Mouse (Mus musculus) midbrain, postnatal 0 days (tissue): ENCODE data around the gene Pex11b. TPM values are rescaled to one million over a fixed set of nuclear protein-coding genes. Genes with fewer than 3 reads are reported as not detected.
"Not testable (repeated sequence)": the region's sequence is repeated elsewhere in the genome, so short reads cannot be mapped to it uniquely, and the experiment has no call there.

Experiments
- ATAC-seq: fragments of 200-750 bp; cut with Nextera tagmentation; 2 replicates; pipeline ENCODE4 v1.8.0; 2017; ENCODE audit warnings: moderate number of reproducible peaks, mild to moderate bottlenecking, moderate TSS enrichment, moderate library complexity; ENCODE audit not compliant: low FRiP score
- DNase-seq: peaks from one replicate; pipeline ENCODE4 v3.0.0-alpha.2; 2015; ENCODE audit warnings: low spot score
- H3K27ac ChIP-seq: fragments of 300-500 bp; sonication (generic); 2 replicates; pipeline ENCODE4 v1.5.1; 2014; ENCODE audit warnings: low read depth, mild to moderate bottlenecking, low read length, mixed read lengths
- H3K27me3 ChIP-seq: fragments of 300-500 bp; sonication (generic); 2 replicates; pipeline ENCODE4 v1.6.1; 2014; ENCODE audit warnings: low read length, control low read depth, mixed read lengths; ENCODE audit not compliant: insufficient read depth
- H3K36me3 ChIP-seq: fragments of 300-500 bp; sonication (generic); 2 replicates; pipeline ENCODE4 v1.6.1; 2014; ENCODE audit warnings: low read length, control low read depth, mixed read lengths; ENCODE audit not compliant: insufficient read depth
- H3K4me1 ChIP-seq: fragments of 300-500 bp; sonication (generic); 2 replicates; pipeline ENCODE4 v1.6.1; 2014; ENCODE audit warnings: mild to moderate bottlenecking, control low read depth, antibody characterized with exemption, low read length, mixed read lengths; ENCODE audit not compliant: insufficient read depth
- H3K4me2 ChIP-seq: fragments of 300-500 bp; sonication (generic); 2 replicates; pipeline ENCODE4 v1.6.1; 2014; ENCODE audit warnings: low read depth, mild to moderate bottlenecking, low read length, mixed read lengths; ENCODE audit not compliant: poor library complexity, severe bottlenecking
- H3K4me3 ChIP-seq: fragments of 300-500 bp; sonication (generic); 2 replicates; pipeline ENCODE4 v1.5.1; 2014; ENCODE audit warnings: low read depth, mild to moderate bottlenecking, low read length, moderate library complexity
- H3K9ac ChIP-seq: fragments of 300-500 bp; sonication (generic); replicated peaks from 2 replicates; pipeline ENCODE4 v1.6.1; 2014; ENCODE audit warnings: mild to moderate bottlenecking, low read length, moderate library complexity, mixed read lengths; ENCODE audit not compliant: poor library complexity, severe bottlenecking
- H3K9me3 ChIP-seq: fragments of 300-500 bp; sonication (generic); 2 replicates; pipeline ENCODE4 v1.6.1; 2016; ENCODE audit warnings: low read length, control low read depth
- CTCF ChIP-seq: IDR thresholded peaks from 2 replicates; pipeline ENCODE4 v1.5.1; 2016; ENCODE audit warnings: antibody characterized with exemption, mild to moderate bottlenecking
- WGBS: fragments of 180-500 bp; shearing (Covaris S2); extraction: QIAGEN DNeasy Blood & Tissue Kit; methylation state at CpG from one replicate; pipeline ENCODE4 v1.1.7; 2014; 5-methylcytosine and 5-hydroxymethylcytosine counted together
- polyA plus RNA-seq: library from polyadenylated mRNA; unstranded; fragments of >200 nt; fragmentation: Nextera tagmentation; extraction: Ambion mirVana; gene quantifications from 2 replicates; pipeline ENCODE4 v1.2.1, GENCODE M21; 2015
- total RNA-seq: library from RNA; depleted of rRNA; stranded (reverse); fragments of >200 nt; gene quantifications from 2 replicates; pipeline ENCODE4 v1.2.3, GENCODE M21; 2014

Gene Pex11b
- total and polyA plus RNA-seq, 2 experiments from 2014 or later, result 52.3 to 75.9 TPM

GRCm38 (mm10) chr3:96647365-96647764 is 12.2 kb downstream of the Pex11b start:
- H3K4me1 ChIP-seq, result no peaks in the 10 kb centered on the region
- 84% methylated on average over 3 of the region's 3 CpGs for WGBS
- no peaks in the 10 kb centered on the region for H3K27me3 ChIP-seq
- peaks cover 13% of the 10 kb centered on the region for H3K36me3 ChIP-seq
- no peaks in the 10 kb centered on the region for H3K9me3 ChIP-seq
- H3K9ac ChIP-seq, result no peak overlapping the region
- H3K27ac ChIP-seq, result no peak overlapping the region
- no peak overlapping the region for H3K4me2 ChIP-seq
- no peak overlapping the region for H3K4me3 ChIP-seq
- ATAC-seq (no peak), DNase-seq (no peak)
- TF ChIP-seq CTCF, result no peak

DNA sequence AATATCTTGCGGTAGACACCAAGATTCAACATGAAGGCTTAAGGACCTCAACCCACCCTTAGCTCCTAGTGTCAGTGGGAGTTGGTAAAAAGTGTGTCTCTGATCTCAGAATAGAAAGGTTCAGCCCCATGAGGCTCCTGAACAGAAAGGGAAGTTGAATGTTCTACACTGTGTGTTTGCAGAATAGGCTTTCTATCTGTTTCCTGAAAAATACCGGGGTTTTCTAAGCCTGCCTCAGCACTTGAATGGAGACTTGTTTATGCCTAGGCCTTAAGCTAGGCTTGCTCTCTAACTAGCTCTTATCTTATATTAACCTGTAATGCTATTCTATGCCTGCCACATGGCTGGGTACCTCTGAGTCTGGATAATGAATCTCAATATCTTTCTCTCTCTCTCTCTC is 25.7 kb downstream of the Pex11b start:
- no peak overlapping the region for H3K27ac ChIP-seq
- peaks cover 5% of the 10 kb centered on the region; the same call in 1 of the 2 replicates for H3K4me1 ChIP-seq
- H3K36me3 ChIP-seq, result peaks cover 6% of the 10 kb centered on the region
- no peak overlapping the region for H3K4me3 ChIP-seq
- ATAC-seq (no peak), DNase-seq (no peak)
- no peaks in the 10 kb centered on the region for H3K27me3 ChIP-seq
- H3K9ac ChIP-seq, result no peak overlapping the region
- H3K4me2 ChIP-seq, result no peak overlapping the region
- H3K9me3 ChIP-seq, result no peaks in the 10 kb centered on the region
- whole genome bisulfite sequencing, result 90% methylated on average over 2 of the region's 2 CpGs
- no peak for TF ChIP-seq CTCF

DNA sequence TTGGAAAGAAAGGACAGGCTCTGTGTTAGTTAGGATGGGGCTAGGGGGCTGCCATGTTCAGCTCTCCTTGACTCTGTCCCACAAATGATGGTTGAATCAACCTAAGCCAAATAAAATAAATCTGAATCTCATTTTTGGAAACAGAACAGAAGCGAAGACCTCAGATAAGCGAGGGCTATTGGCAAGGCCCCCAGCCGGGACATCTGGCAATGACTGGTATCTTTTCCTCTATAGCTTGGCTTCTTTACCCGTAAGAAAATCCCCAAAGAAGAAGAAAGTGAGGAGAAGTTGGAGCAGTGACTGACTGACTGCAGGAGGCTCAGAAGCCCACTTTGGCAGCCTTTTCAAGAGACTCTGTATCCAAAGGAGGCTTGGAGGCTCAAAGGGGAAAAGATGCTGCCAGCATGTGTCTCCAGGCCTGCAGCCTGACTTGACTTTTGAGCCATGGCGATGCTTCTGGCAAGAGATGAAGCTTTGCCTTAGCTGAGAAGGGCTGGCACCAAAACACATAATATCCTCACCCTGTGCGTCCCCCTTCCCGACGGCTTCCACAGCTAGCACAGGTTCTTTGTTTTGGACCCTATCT is 27.6 kb downstream of the Pex11b start:
- Histone ChIP-seq H3K4me1 (peaks cover 5% of the 10 kb centered on the region; the same call in 1 of the 2 replicates), H3K4me2 (peak overlapping the region; percentile 53), H3K27ac (peak overlapping the region; percentile 59), H3K9me3 (no peaks in the 10 kb centered on the region), H3K36me3 (no peaks in the 10 kb centered on the region; the same call in 1 of the 2 replicates), H3K9ac (peak overlapping the region; percentile 0; the same call in 1 of the 2 replicates), H3K27me3 (no peaks in the 10 kb centered on the region), H3K4me3 (peak overlapping the region; percentile 27; the same call in 1 of the 2 replicates)
- DNase-seq (peak; percentile 32), ATAC-seq (no peak)
- TF ChIP-seq CTCF, result no peak
- WGBS, result 43% methylated on average over 8 of the region's 8 CpGs

DNA sequence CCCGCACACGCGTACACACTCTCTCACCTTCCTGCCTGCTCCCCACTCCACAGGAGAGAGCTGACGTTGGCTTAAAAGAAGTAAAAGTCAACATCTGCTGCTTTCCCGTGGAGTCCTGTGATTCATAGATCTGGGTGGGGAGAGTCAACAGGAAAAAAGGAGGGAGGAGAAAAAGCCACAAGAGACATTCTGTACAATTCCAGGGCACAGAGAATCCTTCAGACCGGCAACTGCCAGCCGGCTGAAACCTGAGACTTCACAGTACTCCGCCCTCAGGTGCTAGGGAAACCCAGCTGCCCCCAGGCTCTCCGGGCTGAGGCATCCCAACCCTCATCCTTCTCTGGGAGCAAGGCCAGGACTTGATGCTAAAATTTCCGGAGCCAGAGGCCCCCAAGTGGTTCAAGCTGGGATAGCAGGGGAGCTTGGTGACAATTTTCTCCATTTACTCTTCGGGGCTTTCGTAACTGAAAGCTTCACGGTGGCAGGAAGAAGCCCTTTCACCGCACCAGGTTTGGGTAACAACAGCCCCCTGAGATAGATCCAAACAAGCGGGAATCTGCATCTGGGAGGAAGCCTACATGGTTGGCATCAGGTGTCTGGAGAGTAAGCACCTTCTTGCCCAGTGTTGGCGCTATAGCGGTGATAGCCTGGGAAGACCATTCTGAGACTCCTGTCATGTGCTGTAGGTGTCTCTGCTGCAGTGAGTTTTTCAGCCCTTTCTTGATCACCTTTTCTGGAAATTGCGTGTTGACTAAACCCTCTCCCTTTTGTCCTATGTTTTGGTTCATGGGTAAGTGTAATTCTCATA is 28.5 kb downstream of the Pex11b start:
- ATAC-seq, result peak; percentile 81
- Histone ChIP-seq H3K9me3 (no peaks in the 10 kb centered on the region), H3K4me1 (peaks cover 5% of the 10 kb centered on the region; the same call in 1 of the 2 replicates), H3K4me3 (peak overlapping the region; percentile 27), H3K27me3 (no peaks in the 10 kb centered on the region), H3K36me3 (no peaks in the 10 kb centered on the region), H3K4me2 (peak overlapping the region; percentile 53), H3K27ac (peak overlapping the region; percentile 59), H3K9ac (0 out of 2 replicates have a peak overlapping the region, but pooled peaks have one; percentile 0)
- 5% methylated on average over 16 of the region's 18 CpGs for WGBS
- peak; percentile 88 for DNase-seq
- TF ChIP-seq CTCF, result peak; percentile 85

DNA sequence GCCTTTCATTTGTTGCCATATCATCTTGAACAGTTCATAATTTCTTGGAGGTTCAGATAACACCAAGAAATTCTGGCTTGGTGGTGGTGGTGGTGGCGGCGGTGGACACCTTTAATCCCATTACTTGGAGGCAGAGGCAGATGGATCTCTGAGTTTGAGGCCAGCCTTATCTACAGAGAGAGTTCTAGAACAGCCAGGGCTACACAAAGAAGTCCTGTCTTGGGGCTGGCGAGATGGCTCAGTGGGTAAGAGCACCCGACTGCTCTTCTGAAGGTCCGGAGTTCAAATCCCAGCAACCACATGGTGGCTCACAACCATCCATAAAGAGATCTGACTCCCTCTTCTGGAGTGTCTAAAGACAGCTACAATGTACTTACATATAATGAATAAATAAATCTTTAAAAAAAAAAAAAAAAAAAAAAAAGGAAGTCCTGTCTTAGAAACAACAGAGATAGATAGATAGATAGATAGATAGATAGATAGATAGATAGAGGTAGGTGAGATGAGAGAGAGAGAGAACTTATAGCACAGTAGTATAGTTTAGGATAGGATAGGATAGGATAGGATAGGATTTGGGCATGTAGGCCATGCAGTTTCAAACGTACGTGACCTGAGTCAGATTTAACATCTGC is 30.7 kb downstream of the Pex11b start:
- not testable (repeated sequence) for H3K36me3 ChIP-seq, H3K9ac ChIP-seq, H3K4me2 ChIP-seq, ATAC-seq, H3K27ac ChIP-seq, H3K4me1 ChIP-seq, H3K4me3 ChIP-seq, DNase-seq, H3K27me3 ChIP-seq, H3K9me3 ChIP-seq
- 95% methylated on average over 7 of the region's 7 CpGs for WGBS

DNA sequence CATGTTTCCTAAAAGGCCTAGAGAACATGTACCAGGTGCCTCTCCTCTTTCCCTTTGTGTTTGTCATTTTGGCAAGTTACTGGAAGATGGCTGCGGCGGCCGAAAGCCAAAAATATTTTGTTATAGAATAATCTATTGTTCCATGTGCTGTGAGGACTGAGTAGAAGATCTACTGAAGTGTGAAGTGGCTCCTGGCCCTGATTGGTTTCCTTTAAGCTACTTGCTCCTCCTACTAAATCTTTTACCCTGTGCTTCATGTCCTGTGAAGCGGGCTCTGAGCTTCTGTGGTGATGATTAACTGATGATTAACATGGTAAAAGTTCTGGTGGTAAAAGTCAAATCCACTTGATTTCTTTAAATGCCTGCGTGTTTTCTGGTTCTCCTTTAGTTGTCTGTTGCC is 31.7 kb downstream of the Pex11b start:
- no peak overlapping the region for H3K4me2 ChIP-seq
- no peak overlapping the region for H3K9ac ChIP-seq
- H3K27ac ChIP-seq, result no peak overlapping the region
- H3K4me1 ChIP-seq, result peaks cover 5% of the 10 kb centered on the region; the same call in 1 of the 2 replicates
- no peaks in the 10 kb centered on the region for H3K9me3 ChIP-seq
- no peak overlapping the region for H3K4me3 ChIP-seq
- no peaks in the 10 kb centered on the region for H3K36me3 ChIP-seq
- DNase-seq, result no peak
- H3K27me3 ChIP-seq, result no peaks in the 10 kb centered on the region
- ATAC-seq, result no peak
- 93% methylated on average over 5 of the region's 5 CpGs for WGBS
- no peak for TF ChIP-seq CTCF
